Mouse (Mus musculus) cerebellum, adult 2 months (tissue): ENCODE results near the gene Kirrel.

Experiments used
- CTCF ChIP-seq: fragments of 200-500 bp; IDR thresholded peaks from 2 replicates; pipeline ENCODE4 v1.5.1; 2011; ENCODE audit warnings: low read depth, mild to moderate bottlenecking, control low read depth, low read length, moderate library complexity, borderline replicate concordance; ENCODE audit not compliant: insufficient read depth
- POLR2A ChIP-seq: fragments of 200-500 bp; IDR thresholded peaks from 2 replicates; pipeline ENCODE4 v1.6.1; 2011; ENCODE audit warnings: low read length, control low read depth, borderline replicate concordance; ENCODE audit not compliant: insufficient read depth

- TF ChIP-seq POLR2A = no peak
- TF ChIP-seq CTCF = no peak
Observed at GRCm38 (mm10) chr3:87038500-87038899, 136.0 kb downstream of the Kirrel start.
